Mouse (Mus musculus): ENCODE measurements around the gene Fam120b. TPM values are rescaled to one million over a fixed set of nuclear protein-coding genes. Genes with fewer than 3 reads are reported as not detected.

Fam120b gene
- total and polyA plus RNA-seq, 3 experiments, result 9.8 to 10.5 TPM; not detected in 1

- DNase-seq (ENCODE audit: low read depth, low spot score), result no peak
- H3K9ac ChIP-seq (ENCODE audit: control insufficient read depth, low read depth, low read length, poor library complexity, severe bottlenecking), result no peak overlapping the region
- H3K4me3 ChIP-seq (ENCODE audit: control insufficient read depth in 1 of 2, insufficient read depth in 1 of 2, low read depth in 2 of 2, low read length in 2 of 2), result no peak overlapping the region
- no peaks in the 10 kb centered on the region for H3K4me1 ChIP-seq (ENCODE audit: control insufficient read depth in 1 of 2, insufficient read depth in 2 of 2, low read length in 2 of 2)
- no peaks in the 10 kb centered on the region for H3K79me2 ChIP-seq (ENCODE audit: control insufficient read depth, insufficient read depth, low read length, poor library complexity)
- no peak overlapping the region for H3K27ac ChIP-seq (ENCODE audit: control insufficient read depth, low read depth, low read length)
- H3K9me3 ChIP-seq (replicated peaks; ENCODE audit: insufficient read depth, low read length), result no peaks in the 10 kb centered on the region
- TF ChIP-seq TAL1 (IDR thresholded peaks at IDR 0.05; ENCODE audit: low read length) (no peak), UBTF (IDR thresholded peaks at IDR 0.05; ENCODE audit: borderline replicate concordance, insufficient read depth, low read depth, low read length) (no peak), ZKSCAN1 (IDR thresholded peaks at IDR 0.05; ENCODE audit: low read depth, low read length) (no peak), ZNF384 (IDR thresholded peaks at IDR 0.05; ENCODE audit: low read depth, low read length) (no peak), MAX (IDR thresholded peaks at IDR 0.05; ENCODE audit: low read length) (no peak), ZC3H11A (IDR thresholded peaks at IDR 0.05; ENCODE audit: low read depth, low read length) (no peak), TBP (IDR thresholded peaks at IDR 0.05; ENCODE audit: low read depth, low read length) (no peak), MAFK (IDR thresholded peaks at IDR 0.05; ENCODE audit: borderline replicate concordance, low read depth, low read length) (no peak), ZMIZ1 (IDR thresholded peaks at IDR 0.05; ENCODE audit: low read depth, low read length) (no peak), MEF2A (IDR thresholded peaks at IDR 0.05; ENCODE audit: extremely low read depth, insufficient replicate concordance, low read depth, low read length, poor library complexity, severe bottlenecking) (no peak), CTCF (IDR thresholded peaks at IDR 0.05 in 2 of 3, conservative IDR thresholded peaks at IDR 0.05 in 1 of 3; ENCODE audit: control insufficient read depth in 1 of 3, insufficient read depth in 1 of 3, low read depth in 2 of 3, low read length in 3 of 3, poor library complexity in 1 of 3, severe bottlenecking in 1 of 3) (no peak), SMC3 (IDR thresholded peaks at IDR 0.05; ENCODE audit: low read depth, low read length) (no peak), RAD21 (IDR thresholded peaks at IDR 0.05; ENCODE audit: low read depth, low read length) (no peak), MYC (IDR thresholded peaks at IDR 0.05; ENCODE audit: low read depth, low read length) (no peak), GABPA (IDR thresholded peaks at IDR 0.05; ENCODE audit: low read depth, low read length) (no peak), BHLHE40 (IDR thresholded peaks at IDR 0.05; ENCODE audit: borderline replicate concordance, low read depth, low read length) (no peak), E2F4 (IDR thresholded peaks at IDR 0.05; ENCODE audit: borderline replicate concordance, low read depth, low read length) (no peak), EP300 (IDR thresholded peaks at IDR 0.05; ENCODE audit: low read depth in 1 of 2, low read length in 2 of 2) (no peak)
- 0 out of 4 replicates have a peak, but pooled peaks cover 0 to 2% of the 10 kb centered on the region in 2 experiments for H3K27me3 ChIP-seq (ENCODE audit: control insufficient read depth in 1 of 2, insufficient read depth in 2 of 2, low read length in 2 of 2)
- no peaks in the 10 kb centered on the region for H3K36me3 ChIP-seq (ENCODE audit: control insufficient read depth in 1 of 2, insufficient read depth in 2 of 2, low read length in 2 of 2)
Observed at GRCm38 (mm10) chr17:15375224-15375623, 20.8 kb upstream of the Fam120b start.

DNA sequence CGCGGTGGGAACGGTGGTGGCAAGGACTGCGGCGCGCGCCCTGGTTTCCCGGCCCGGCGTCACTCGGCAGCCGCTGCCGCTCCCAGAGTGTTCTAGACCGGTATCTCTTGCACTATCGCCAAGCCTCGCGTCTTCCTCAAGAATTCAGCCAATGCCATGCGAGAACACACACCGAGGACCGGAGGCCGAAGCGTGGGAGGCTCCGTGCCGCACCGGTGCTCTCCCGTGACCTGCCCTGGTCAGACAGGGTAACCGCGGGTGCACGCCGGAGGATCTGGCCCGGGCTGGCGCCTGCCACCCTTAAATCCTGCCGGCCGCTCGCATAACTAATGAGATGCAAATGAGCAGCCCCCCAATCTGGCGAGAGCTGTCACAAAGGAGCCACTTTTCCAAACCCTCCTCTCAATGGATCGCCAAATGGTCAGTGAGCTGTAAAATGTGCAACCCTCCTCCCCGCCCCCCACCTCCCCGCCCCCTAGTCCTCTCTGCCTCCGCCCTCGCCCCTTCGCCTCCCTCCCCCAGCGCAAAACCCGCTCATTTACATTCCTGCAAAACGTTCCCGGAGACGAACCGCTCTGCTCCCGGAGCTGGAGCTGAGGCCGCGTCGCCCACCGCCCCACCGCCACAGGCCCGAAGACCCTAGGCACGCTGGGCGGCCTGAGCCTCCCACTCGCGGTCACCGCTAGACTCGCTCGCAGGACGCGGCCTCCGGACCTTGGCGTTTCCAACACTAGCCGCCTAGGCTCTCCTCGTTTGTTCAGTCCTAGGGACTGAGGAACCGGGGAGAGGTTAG lies 20.1 kb upstream of the Fam120b start:
- no peaks in the 10 kb centered on the region for H3K9me3 ChIP-seq (replicated peaks; ENCODE audit: insufficient read depth, low read length)
- TF ChIP-seq KAT2A (conservative IDR thresholded peaks at IDR 0.05; ENCODE audit: low read depth, low read length) (no peak), TBP (IDR thresholded peaks at IDR 0.05; ENCODE audit: low read depth, low read length) (no peak), MAZ (IDR thresholded peaks at IDR 0.05; ENCODE audit: low read depth, low read length) (no peak), USF2 (IDR thresholded peaks at IDR 0.05; ENCODE audit: borderline replicate concordance in 1 of 2, insufficient read depth in 1 of 2, low read depth in 1 of 2, low read length in 2 of 2) (no peak), NELFE (IDR thresholded peaks at IDR 0.05; ENCODE audit: low read depth, low read length) (no peak), MEF2A (IDR thresholded peaks at IDR 0.05; ENCODE audit: extremely low read depth, insufficient replicate concordance, low read depth, low read length, poor library complexity, severe bottlenecking) (no peak), ZKSCAN1 (IDR thresholded peaks at IDR 0.05; ENCODE audit: low read depth, low read length) (no peak), ZC3H11A (IDR thresholded peaks at IDR 0.05; ENCODE audit: low read depth, low read length) (no peak), SMC3 (IDR thresholded peaks at IDR 0.05; ENCODE audit: low read depth, low read length) (no peak), HCFC1 (IDR thresholded peaks at IDR 0.05; ENCODE audit: low read depth, low read length) (no peak), RCOR1 (IDR thresholded peaks at IDR 0.05; ENCODE audit: low read depth, low read length) (no peak)
- H3K79me2 ChIP-seq (ENCODE audit: control insufficient read depth, insufficient read depth, low read length, poor library complexity), result no peaks in the 10 kb centered on the region
- H3K36me3 ChIP-seq (ENCODE audit: control insufficient read depth in 1 of 2, insufficient read depth in 2 of 2, low read length in 2 of 2), result no peaks in the 10 kb centered on the region
- H3K9ac ChIP-seq (ENCODE audit: control insufficient read depth, low read depth, low read length, poor library complexity, severe bottlenecking), result no peak overlapping the region
- no peak for DNase-seq (ENCODE audit: low read depth, low spot score)
- no peaks in the 10 kb centered on the region for H3K4me1 ChIP-seq (ENCODE audit: control insufficient read depth in 1 of 2, insufficient read depth in 2 of 2, low read length in 2 of 2)
- H3K27me3 ChIP-seq (ENCODE audit: control insufficient read depth in 1 of 2, insufficient read depth in 2 of 2, low read length in 2 of 2), result no peaks in the 10 kb centered on the region
- H3K27ac ChIP-seq (ENCODE audit: control insufficient read depth, low read depth, low read length), result no peak overlapping the region
- no peak overlapping the region for H3K4me3 ChIP-seq (ENCODE audit: control insufficient read depth in 1 of 2, insufficient read depth in 1 of 2, low read depth in 2 of 2, low read length in 2 of 2)

All from MEL (cell line).